Mouse (Mus musculus): ENCODE measurements at regions not wholly inside any gene's neighbourhood (a gene's known extent, or its start where the extent isn't known, plus 50 kb on each side); places are given as distances from the start of the nearest gene placed in this dataset.

DNA sequence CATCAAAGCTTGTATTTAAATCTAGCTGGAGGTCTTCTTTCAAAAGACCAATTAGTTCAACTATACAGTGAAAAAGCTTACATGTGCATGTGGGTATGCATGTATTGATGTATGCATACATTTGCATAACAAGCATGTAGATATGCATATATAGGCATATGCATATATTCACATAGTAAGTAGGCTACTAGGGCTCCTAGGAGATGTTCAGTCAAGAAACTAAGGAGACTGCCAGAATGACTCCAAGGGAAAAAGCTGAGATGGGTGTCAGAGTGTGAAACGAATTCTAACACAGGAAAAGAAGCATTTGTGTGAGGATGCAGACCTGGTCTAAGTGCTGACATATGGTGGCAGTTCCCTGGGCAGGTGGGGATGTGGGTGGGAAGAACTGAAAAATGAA, 274.2 kb downstream of the Foxa2 start:
- no peak for TF ChIP-seq CTCF (IDR thresholded peaks at IDR 0.05; ENCODE audit: low read depth)
- no peak for TF ChIP-seq EP300 (IDR thresholded peaks at IDR 0.05; ENCODE audit: low read depth)

Data from heart, postnatal 0 days (tissue).